Mouse (Mus musculus) left cerebral cortex, postnatal 14 days (tissue): ENCODE data around the gene Ctso. TPM values are rescaled to one million over a fixed set of nuclear protein-coding genes. Genes with fewer than 3 reads are reported as not detected.
A peak's percentile ranks its signal among the peaks of the same experiment; 100 is the strongest.

Experiments
- DNase-seq, 2 experiments: peaks; one replicate each; pipeline ENCODE4 v3.0.0; 2021 to 2022; ENCODE audit warnings: low spot score in 2 of 2, mixed read lengths in 1 of 2
- intact Hi-C: fragments of 180-260 bp; cut with DNase I; formaldehyde crosslinking; loops from one replicate; pipeline ENCODE4 v1.15.1; 2025
- total RNA-seq, 2 experiments: library from RNA; stranded (reverse); gene quantifications; 2 replicates each; pipeline ENCODE4 v1.2.3; 2021

The Ctso gene
- total RNA-seq, 2 experiments from 2014 or later, result 13.7 to 14.5 TPM

DNA sequence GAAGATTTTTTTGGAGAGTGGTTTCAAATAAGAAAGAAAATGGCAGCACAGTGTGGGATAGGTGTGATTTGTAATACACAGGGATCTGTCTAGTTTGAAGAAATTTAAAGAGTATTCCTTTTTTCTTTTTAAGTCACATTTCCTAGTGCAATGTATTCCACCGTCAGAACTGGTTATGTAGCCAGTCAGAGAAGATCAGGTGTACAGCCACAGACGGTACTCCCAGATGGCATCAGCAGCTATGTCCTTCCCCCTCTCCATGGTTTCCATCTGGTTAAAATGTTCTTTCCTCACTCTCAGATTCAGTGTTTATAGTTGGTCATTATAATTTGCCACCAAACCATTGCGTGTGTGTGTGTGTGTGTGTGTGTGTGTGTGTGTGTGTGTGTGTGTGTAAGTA, 10.7 kb downstream of the Ctso start:
- no peak for DNase-seq
- intact Hi-C loops, result no loop called here

DNA sequence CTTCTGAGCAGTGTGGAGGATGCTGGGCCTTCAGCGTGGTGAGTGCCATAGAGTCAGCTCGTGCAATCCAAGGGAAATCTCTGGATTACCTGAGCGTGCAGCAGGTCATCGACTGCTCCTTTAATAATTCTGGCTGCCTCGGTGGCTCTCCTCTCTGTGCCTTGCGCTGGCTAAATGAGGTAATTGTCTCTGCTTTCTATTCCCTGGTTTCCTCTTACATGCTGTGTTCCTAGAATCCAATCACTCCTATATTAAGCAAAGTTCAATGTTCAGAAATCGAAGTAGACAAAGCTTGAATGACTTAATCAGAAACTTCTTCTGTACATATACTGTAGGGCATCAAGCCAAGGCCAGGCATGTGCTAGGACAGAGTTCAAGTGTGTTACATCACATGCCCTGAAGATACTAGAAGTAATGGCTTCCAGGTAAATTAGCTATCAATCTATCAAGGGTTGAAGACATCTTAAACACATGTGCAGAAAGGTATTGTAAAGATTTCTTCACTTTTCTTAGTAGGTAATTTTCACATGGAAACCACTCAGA, 12.5 kb downstream of the Ctso start:
- DNase-seq, result no peak
- intact Hi-C loops, result no loop called here

DNA sequence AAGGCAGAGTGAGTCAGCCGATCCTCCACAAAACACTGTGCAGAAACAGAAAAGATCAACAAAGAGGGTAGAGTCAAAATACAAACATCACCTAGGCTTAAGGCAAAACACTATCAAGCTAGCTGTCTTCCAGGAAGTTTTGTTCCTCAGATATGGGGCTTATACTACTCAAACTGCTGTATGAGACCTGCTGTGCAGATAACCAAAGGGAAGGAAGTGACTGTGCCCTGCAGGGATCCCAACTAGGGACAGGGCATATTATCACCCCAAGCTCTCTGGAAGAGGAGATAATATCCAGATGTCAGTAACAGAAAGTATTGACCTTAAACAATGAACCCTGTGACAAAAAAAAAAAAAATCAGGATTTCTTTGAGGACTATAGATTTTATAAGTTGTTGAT, 16.6 kb downstream of the Ctso start:
- no peak for DNase-seq
- intact Hi-C loops, result no loop called here

DNA sequence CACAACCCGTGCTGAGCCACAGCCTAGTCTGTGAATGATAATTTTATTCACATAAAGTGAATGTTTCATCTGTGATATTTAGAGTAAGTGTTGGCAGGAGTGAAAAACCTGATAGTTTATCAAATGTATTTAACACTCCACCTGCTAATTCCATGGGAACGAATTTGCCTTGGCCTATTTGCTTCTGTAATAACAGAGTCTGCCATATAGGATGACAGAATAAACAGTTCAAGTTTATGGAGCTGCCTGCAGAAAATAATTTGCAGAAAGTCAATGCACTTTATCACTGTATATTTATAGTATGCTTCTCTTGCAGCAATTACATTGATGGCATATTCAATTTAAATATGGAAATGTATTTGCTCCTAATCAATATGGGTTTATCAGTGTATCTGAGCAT, 19.4 kb downstream of the Ctso start:
- intact Hi-C loops, result no loop called here
- DNase-seq, result no peak

DNA sequence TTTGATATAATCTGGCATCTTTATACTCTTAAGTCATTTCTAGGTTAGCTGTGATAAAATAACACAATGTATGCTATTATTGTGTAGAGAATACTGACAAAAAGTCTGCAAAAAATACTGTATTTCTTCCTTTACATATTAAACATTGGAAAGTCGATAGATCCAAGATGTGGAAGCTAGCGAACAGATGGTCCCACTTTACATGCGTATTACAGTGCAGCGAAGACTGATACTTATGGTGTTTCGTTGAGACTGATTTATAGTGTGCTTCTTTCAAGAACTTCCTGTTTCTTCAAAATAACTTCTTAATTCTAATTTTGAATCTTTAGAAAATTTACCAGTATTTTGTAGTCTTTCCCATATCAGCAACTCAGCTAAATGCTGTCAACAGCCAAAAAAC, 25.1 kb downstream of the Ctso start:
- intact Hi-C loops, result no loop called here
- DNase-seq, result no peak

- intact Hi-C loops, result no loop called here
- no peak for DNase-seq
Measured at GRCm38 (mm10) chr3:81961336-81961735, 28.9 kb downstream of the Ctso start.

DNA sequence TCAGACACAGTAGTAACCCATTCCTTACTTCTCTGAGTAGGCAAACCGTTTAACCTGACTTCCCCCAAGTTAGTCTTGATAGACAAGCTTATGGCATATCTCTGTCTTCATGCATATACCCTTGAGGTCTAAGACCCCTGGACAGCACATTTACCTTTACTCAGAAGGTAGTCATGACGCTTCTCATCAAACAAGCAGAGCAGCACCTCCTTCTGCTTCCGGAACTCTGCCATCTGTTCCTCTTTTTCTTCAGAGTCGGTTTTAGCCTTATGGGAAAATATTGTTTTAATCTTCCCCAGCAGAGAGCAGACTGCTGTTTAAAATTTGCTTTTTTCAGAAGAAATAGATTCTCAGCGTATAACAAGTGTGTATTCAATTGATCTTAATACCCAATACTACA, 31.4 kb downstream of the Ctso start:
- DNase-seq, result no peak
- intact Hi-C loops, result no loop called here

GRCm38 (mm10) chr3:81964596-81964995, 32.2 kb downstream of the Ctso start:
- no peak for DNase-seq
- intact Hi-C loops, result no loop called here

GRCm38 (mm10) chr3:81975607-81976006, 43.2 kb downstream of the Ctso start:
- intact Hi-C loops, result no loop called here
- no peak for DNase-seq

- no peak for DNase-seq
Measured at GRCm38 (mm10) chr3:81976102-81976501, 43.7 kb downstream of the Ctso start, which contains the start of gene Tdo2. Gene Tdo2 (minus strand): TSS chr3:81976202.

GRCm38 (mm10) chr3:81981576-81981975, 49.2 kb downstream of the Ctso start:
- intact Hi-C loops, result no loop called here
- no peak for DNase-seq

More at GRCm38 (mm10) chr3:81976102-81976501, 43.7 kb downstream of the Ctso start, which contains the start of gene Tdo2:
- intact Hi-C loops, result no loop called here

GRCm38 (mm10) chr3:81981990-81982389, 49.6 kb downstream of the Ctso start, which contains the start of gene Asic5:
Gene Asic5 (plus strand): TSS chr3:81982290.
- no peak for DNase-seq
- intact Hi-C loops, result no loop called here

DNA sequence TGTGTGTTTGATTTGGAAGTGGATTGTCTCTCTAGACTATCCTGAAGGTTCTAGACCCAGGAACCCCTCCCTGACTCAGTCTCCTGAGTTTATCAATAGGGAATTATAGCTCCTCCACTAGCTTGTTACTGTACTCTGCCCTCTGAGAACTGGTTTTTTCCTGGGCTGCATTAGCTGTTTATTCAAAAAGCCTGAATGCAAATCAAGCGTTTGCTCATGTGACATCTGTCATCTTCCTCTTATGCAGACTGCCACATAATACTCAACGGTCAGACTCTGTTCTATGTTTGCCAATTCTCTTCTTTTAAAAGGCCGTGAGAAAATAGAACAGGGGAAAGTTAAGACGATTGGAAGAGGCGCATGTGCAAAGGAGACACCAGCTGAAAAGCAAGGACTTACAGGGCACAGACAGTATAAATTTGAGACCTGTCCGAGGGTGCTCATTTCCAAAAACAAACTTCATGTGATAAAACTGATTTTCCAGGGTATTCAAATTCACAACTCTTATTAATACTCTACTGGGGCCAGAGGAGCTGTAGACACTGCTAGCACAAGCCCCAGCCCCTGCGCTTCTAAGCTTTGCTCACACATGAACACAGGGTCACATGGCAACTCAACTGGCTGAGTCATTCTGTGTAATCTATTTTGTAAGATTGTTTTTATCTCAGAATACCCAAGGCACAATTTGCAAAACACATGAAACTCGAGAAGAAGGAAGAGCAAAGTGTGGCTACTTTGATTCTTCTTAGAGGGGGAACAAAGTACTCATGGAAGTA, 50.9 kb downstream of the Ctso start:
- intact Hi-C loops, result no loop called here
- no peak for DNase-seq

DNA sequence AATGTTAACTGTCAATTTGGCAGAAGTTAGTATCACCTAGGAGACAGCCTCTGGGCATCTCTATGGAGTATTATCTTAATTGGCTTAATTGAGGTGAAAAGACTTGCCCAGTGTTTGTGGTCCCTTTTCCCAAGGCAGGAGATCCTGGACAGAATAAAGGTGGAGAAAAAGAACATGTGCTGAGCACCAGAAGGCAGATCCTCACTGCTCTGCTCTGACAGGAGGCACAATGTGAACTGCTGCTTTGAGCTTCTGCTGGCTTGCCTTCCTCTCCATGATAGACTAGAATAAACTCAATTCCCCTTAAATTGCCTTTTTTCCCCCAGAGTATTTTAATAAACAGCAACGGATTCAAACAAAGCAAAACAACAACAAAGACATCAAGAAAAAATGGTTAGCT, 52.7 kb downstream of the Ctso start:
- intact Hi-C loops, result no loop called here
- no peak for DNase-seq

- no peak for DNase-seq
Measured at GRCm38 (mm10) chr3:81986103-81986502, 53.7 kb downstream of the Ctso start.

GRCm38 (mm10) chr3:81987628-81988027, 55.2 kb downstream of the Ctso start:
- intact Hi-C loops, result no loop called here
- no peak for DNase-seq

More at GRCm38 (mm10) chr3:81986103-81986502, 53.7 kb downstream of the Ctso start:
- intact Hi-C loops, result no loop called here

DNA sequence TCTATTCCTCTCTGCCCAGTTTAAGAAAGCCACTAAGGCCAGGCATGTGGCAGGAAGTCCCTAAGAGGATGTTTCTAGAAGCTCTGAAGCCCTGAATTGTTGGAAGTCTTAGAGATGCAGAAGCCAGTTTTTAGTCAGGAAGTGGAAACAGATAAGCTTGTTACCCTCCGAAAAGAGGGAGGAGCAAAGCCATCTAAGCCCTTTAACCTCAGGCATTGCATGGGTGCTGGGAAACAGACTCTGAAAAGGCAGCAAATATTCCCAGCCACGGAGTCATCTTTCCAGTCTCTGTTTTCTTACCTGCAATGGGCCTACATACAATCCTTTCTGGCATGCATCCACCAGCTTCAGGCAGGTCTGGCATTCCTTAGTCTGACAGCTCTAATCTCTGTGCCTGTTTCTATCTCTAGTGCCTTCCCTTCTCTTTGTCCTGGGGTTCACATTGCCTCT, 57.3 kb downstream of the Ctso start:
- intact Hi-C loops, result no loop called here
- no peak for DNase-seq

GRCm38 (mm10) chr3:81990531-81990930, 58.1 kb downstream of the Ctso start:
- intact Hi-C loops, result no loop called here

GRCm38 (mm10) chr3:81995371-81995770, 63.0 kb downstream of the Ctso start:
- intact Hi-C loops, result loop anchor here (5.0 kb wide), 1 partner anchor 337 kb away; no protein-coding TSS in a partner anchor
- DNase-seq, result no peak

More at GRCm38 (mm10) chr3:81990531-81990930, 58.1 kb downstream of the Ctso start:
- no peak for DNase-seq

- DNase-seq, result peak; percentile 47 to 62
- intact Hi-C loops, result loop anchor here (2.0 to 5.0 kb wide), 2 partner anchors 33 to 336 kb away; no protein-coding TSS in a partner anchor
Measured at GRCm38 (mm10) chr3:81995988-81996387, 63.6 kb downstream of the Ctso start.
